Mouse (Mus musculus) embryonic facial prominence, embryonic 15.5 days (tissue): ENCODE results near the gene Vkorc1. TPM values are rescaled to one million over a fixed set of nuclear protein-coding genes. Genes with fewer than 3 reads are reported as not detected.

Experiments
- ATAC-seq: fragments of 200-750 bp; cut with Nextera tagmentation; 2 replicates; pipeline ENCODE4 v1.8.0; 2017; ENCODE audit warnings: low read depth, moderate TSS enrichment; ENCODE audit not compliant: insufficient number of reproducible peaks, low FRiP score, low TSS enrichment
- H3K27ac ChIP-seq: fragments of 300-500 bp; sonication (generic); replicated peaks from 2 replicates; pipeline ENCODE4 v1.5.1; 2015; ENCODE audit warnings: mild to moderate bottlenecking, inconsistent platforms
- H3K27me3 ChIP-seq: fragments of 300-500 bp; sonication (generic); 2 replicates; pipeline ENCODE4 v1.6.1; 2015; ENCODE audit warnings: inconsistent platforms
- H3K36me3 ChIP-seq: fragments of 300-500 bp; sonication (generic); 2 replicates; pipeline ENCODE4 v1.6.1; 2015; ENCODE audit warnings: mild to moderate bottlenecking, inconsistent platforms
- H3K4me1 ChIP-seq: fragments of 300-500 bp; sonication (generic); 2 replicates; pipeline ENCODE4 v1.6.1; 2015; ENCODE audit warnings: inconsistent platforms
- H3K4me2 ChIP-seq: fragments of 300-500 bp; sonication (generic); replicated peaks from 2 replicates; pipeline ENCODE4 v1.6.1; 2015; ENCODE audit warnings: mild to moderate bottlenecking, inconsistent platforms
- H3K4me3 ChIP-seq: fragments of 300-500 bp; sonication (generic); replicated peaks from 2 replicates; pipeline ENCODE4 v1.5.1; 2015; ENCODE audit warnings: mild to moderate bottlenecking, inconsistent platforms
- H3K9ac ChIP-seq: fragments of 300-500 bp; sonication (generic); 2 replicates; pipeline ENCODE4 v1.6.1; 2015; ENCODE audit warnings: inconsistent platforms
- H3K9me3 ChIP-seq: fragments of 300-500 bp; sonication (generic); replicated peaks from 2 replicates; pipeline ENCODE4 v1.6.1; 2016; ENCODE audit warnings: inconsistent platforms
- WGBS: fragments of 180-500 bp; shearing (Covaris S2); methylation state at CpG from one replicate; pipeline ENCODE4 v1.1.7; 2015; 5-methylcytosine and 5-hydroxymethylcytosine counted together
- polyA plus RNA-seq: library from polyadenylated mRNA; unstranded; fragments of >200 nt; fragmentation: Nextera tagmentation; extraction: Ambion mirVana; gene quantifications from 2 replicates; pipeline ENCODE4 v1.2.1, GENCODE M21; 2015

Gene Vkorc1
- polyA plus RNA-seq, 1 experiment from 2014 or later = 234 TPM

GRCm38 (mm10) chr7:127915293-127915692 is 19.9 kb upstream of the Vkorc1 start:
- Histone ChIP-seq H3K4me1 (peaks cover 14% of the 10 kb centered on the region), H3K4me3 (no peak overlapping the region), H3K36me3 (peaks cover 38% of the 10 kb centered on the region), H3K27me3 (no peaks in the 10 kb centered on the region), H3K27ac (no peak overlapping the region), H3K4me2 (no peak overlapping the region), H3K9ac (no peak overlapping the region), H3K9me3 (no peaks in the 10 kb centered on the region)
- ATAC-seq = no peak
- 81% methylated on average over 12 of the region's 12 CpGs for WGBS

- Histone ChIP-seq H3K4me3 (peak overlapping the region; percentile 94), H3K27ac (peak overlapping the region; percentile 92; the same call in 1 of the 2 replicates), H3K27me3 (no peaks in the 10 kb centered on the region), H3K9me3 (no peaks in the 10 kb centered on the region), H3K36me3 (peaks cover 44% of the 10 kb centered on the region), H3K4me2 (peak overlapping the region; percentile 61), H3K4me1 (peaks cover 14% of the 10 kb centered on the region), H3K9ac (peak overlapping the region; percentile 72; the same call in 1 of the 2 replicates)
- no peak for ATAC-seq
- 15% methylated on average over 4 of the region's 4 CpGs for WGBS
Measured at GRCm38 (mm10) chr7:127912938-127913337, 17.5 kb upstream of the Vkorc1 start.

DNA sequence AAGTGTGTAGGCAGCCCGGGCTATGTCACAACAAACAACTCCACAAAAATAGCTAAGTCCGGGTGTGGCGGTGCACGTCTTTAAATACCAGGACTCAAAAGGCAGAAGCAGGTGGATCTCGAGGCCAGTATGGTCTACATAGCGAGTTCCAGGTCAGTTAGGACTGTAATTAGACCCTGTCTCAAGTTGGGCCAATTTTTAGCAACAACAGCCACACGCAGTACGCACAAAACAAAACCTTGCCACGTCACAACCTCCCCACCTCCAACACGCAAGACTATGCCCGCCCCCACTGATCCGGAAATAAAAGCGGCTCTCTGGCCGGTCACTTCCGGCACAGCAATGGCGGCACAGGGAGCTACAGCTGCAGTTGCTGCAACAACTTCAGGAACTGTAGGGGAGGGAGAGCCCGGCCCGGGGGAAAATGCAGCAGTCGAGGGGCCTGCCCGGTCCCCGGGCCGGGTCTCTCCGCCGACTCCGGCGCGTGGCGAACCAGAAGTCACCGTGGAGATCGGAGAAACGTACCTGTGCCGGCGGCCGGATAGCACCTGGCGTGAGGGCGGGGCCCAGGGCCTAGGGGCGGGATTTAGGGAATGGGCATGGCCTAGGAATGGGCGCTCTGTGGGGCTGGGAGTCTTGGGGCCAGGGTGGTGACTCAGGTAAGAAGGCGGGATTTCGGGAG is 16.9 kb upstream of the Vkorc1 start, which contains the start of gene Kat8:
Kat8 (plus strand) TSS at position 327 of the 682 bp plus-strand sequence.
- H3K9ac ChIP-seq = peak within 1 kb of the TSS; percentile 72
- WGBS = 1% methylated on average over 40 of the region's 40 CpGs
- peaks cover 14% of the 10 kb centered on the region for H3K4me1 ChIP-seq
- H3K27me3 ChIP-seq = no peaks in the 10 kb centered on the region
- H3K27ac ChIP-seq = peak within 1 kb of the TSS; percentile 92
- peak; percentile 92 for ATAC-seq
- peaks cover 47% of the 10 kb centered on the region for H3K36me3 ChIP-seq
- peak within 1 kb of the TSS; percentile 61 for H3K4me2 ChIP-seq
- peak within 1 kb of the TSS; percentile 94 for H3K4me3 ChIP-seq
- H3K9me3 ChIP-seq = no peaks in the 10 kb centered on the region

- H3K4me3 ChIP-seq = no peak overlapping the region
- WGBS = 89% methylated on average over 4 of the region's 4 CpGs
- H3K4me1 ChIP-seq = peaks cover 27% of the 10 kb centered on the region
- H3K9ac ChIP-seq = no peak overlapping the region
- H3K27me3 ChIP-seq = no peaks in the 10 kb centered on the region
- H3K36me3 ChIP-seq = peaks cover 44% of the 10 kb centered on the region
- H3K9me3 ChIP-seq = no peaks in the 10 kb centered on the region
- H3K4me2 ChIP-seq = no peak overlapping the region
- ATAC-seq = no peak
- no peak overlapping the region for H3K27ac ChIP-seq
Measured at GRCm38 (mm10) chr7:127908656-127909055, 13.2 kb upstream of the Vkorc1 start.

DNA sequence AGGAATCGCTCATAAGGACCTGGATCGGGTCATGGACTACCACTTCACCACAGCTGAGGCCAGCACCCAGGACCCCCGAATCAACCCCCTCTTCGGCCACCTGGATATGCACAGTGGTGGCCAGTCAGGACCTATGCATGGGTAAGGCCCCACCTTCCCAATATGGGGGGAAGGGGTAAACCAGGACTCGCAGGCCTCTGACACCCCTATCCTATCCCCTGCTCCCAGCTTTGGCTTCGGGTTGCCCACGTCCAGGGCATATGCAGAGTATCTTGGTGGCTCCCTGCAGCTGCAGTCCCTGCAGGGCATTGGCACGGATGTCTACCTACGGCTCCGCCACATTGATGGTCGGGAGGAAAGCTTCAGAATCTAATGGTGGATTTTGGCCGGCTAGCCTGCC is 12.5 kb upstream of the Vkorc1 start:
- no peaks in the 10 kb centered on the region for H3K9me3 ChIP-seq
- H3K27me3 ChIP-seq = no peaks in the 10 kb centered on the region
- no peak overlapping the region for H3K4me3 ChIP-seq
- no peak overlapping the region for H3K4me2 ChIP-seq
- ATAC-seq = no peak
- H3K9ac ChIP-seq = no peak overlapping the region
- WGBS = 96% methylated on average over 12 of the region's 12 CpGs
- H3K27ac ChIP-seq = no peak overlapping the region
- peaks cover 22% of the 10 kb centered on the region for H3K4me1 ChIP-seq
- peaks cover 44% of the 10 kb centered on the region for H3K36me3 ChIP-seq

DNA sequence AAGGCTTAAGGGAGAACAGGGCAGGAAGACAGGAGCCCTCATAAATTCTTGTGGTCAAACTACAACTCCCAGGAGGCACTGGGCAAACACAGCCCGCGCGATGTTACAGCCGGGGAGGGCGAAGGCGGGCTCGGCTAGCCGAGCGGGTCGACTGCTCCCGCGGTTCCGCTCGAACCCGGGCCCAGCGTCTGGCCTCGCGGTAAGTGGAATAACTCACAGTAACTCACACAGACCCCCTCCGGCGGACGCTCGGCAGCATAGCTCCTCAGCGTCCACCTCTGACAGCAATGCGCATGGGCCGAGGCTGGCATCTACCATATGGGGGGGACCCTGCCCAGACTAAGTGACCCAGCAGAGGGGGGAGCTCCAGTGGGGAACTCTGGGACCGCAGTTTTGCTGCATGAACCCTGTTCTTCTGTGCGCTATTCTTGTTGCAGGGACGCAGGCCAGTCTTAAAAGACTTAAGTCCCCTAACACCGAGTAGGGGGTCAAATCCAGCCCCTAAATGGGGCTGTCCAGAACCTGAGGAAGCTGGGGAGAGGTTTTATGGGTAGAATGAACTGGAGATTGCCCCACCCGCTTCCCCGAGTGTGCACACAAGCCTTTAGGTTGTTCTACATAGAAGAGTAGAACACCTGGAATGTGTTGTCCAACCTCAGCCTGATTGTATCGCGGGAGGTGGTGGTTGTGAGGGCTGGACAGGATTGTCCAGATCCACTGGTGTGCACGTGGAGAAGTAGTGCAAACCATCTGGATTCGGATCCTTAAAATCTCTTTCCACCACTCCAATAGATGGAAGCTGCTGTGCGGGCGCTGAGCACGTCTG is 8.8 kb upstream of the Vkorc1 start, which contains the start of gene Bckdk:
Bckdk (plus strand) TSS at position 112 of the 826 bp plus-strand sequence.
- Histone ChIP-seq H3K4me2 (peak within 1 kb of the TSS; percentile 83), H3K27ac (peak within 1 kb of the TSS; percentile 92), H3K36me3 (peaks cover 43% of the 10 kb centered on the region), H3K4me3 (peak within 1 kb of the TSS; percentile 78), H3K27me3 (no peaks in the 10 kb centered on the region), H3K9me3 (no peaks in the 10 kb centered on the region), H3K4me1 (peaks cover 13% of the 10 kb centered on the region), H3K9ac (peak within 1 kb of the TSS; percentile 90)
- peak; percentile 90 for ATAC-seq
- WGBS = 4% methylated on average over 38 of the region's 38 CpGs

DNA sequence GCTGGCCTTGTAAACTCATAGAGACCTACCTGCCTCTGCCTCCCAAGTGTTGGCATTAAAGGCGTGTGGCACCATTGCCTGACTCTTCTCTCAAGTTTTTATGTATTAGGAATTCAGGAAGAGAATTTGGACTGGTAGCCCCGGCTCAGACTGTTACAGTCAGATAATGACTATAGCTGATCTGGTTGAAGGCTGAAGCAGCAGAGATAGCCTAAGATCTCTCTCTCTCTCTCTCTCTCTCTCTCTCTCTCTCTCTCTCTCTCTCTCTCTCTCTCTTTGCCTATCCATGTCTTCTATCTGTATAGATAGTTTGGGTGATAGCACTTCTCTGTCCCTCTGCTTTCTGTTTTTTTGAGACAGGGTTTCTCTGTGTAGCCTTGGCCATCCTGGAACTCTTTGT is 6.4 kb upstream of the Vkorc1 start:
- Histone ChIP-seq H3K36me3 (peaks cover 19% of the 10 kb centered on the region), H3K4me2 (no peak overlapping the region), H3K27ac (no peak overlapping the region), H3K9ac (no peak overlapping the region), H3K9me3 (no peaks in the 10 kb centered on the region), H3K27me3 (no peaks in the 10 kb centered on the region), H3K4me1 (peaks cover 13% of the 10 kb centered on the region), H3K4me3 (no peak overlapping the region)
- ATAC-seq = no peak
- 82% methylated on average over 2 of the region's 2 CpGs for WGBS

- no peak overlapping the region for H3K4me3 ChIP-seq
- 0 out of 2 replicates have a peak, but pooled peaks cover 2% of the 10 kb centered on the region for H3K36me3 ChIP-seq
- H3K27me3 ChIP-seq = no peaks in the 10 kb centered on the region
- H3K4me2 ChIP-seq = no peak overlapping the region
- H3K9me3 ChIP-seq = no peaks in the 10 kb centered on the region
- no peak overlapping the region for H3K27ac ChIP-seq
- H3K4me1 ChIP-seq = peaks cover 10% of the 10 kb centered on the region
- no peak for ATAC-seq
- no peak overlapping the region for H3K9ac ChIP-seq
- WGBS = 35% methylated on average over 7 of the region's 7 CpGs
Measured at GRCm38 (mm10) chr7:127899997-127900396, 4.6 kb upstream of the Vkorc1 start.

GRCm38 (mm10) chr7:127898179-127898956 is 3.0 kb upstream of the Vkorc1 start:
- Histone ChIP-seq H3K27ac (no peak overlapping the region), H3K4me3 (no peak overlapping the region), H3K4me1 (peaks cover 14% of the 10 kb centered on the region), H3K9me3 (no peaks in the 10 kb centered on the region), H3K9ac (no peak overlapping the region), H3K4me2 (no peak overlapping the region), H3K36me3 (peaks cover 1% of the 10 kb centered on the region; the same call in 1 of the 2 replicates), H3K27me3 (no peaks in the 10 kb centered on the region)
- ATAC-seq = no peak
- 32% methylated on average over 10 of the region's 10 CpGs for WGBS

DNA sequence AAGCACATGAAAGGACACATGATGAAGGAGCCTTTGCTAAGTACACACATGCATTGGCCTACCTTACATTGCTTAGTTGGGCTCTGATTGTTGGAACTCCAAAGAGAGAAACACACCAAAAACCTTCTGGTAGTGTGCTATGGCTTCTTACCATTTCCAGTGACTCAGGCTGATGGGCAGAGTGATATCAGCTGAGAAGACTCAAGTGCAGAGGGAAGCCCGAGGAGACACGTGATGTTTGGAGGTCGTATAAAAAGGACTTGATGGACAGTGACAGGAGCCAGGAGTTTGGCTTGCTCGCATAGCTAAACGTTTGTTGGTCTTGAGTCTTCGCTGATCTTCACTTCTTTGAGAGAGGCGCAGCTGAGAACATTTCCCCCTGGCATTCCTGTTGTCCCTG is 2.1 kb upstream of the Vkorc1 start:
- 85% methylated on average over 7 of the region's 7 CpGs for WGBS
- Histone ChIP-seq H3K36me3 (peaks cover 8% of the 10 kb centered on the region; the same call in 1 of the 2 replicates), H3K27me3 (no peaks in the 10 kb centered on the region), H3K4me2 (no peak overlapping the region), H3K27ac (no peak overlapping the region), H3K4me1 (peaks cover 14% of the 10 kb centered on the region), H3K4me3 (no peak overlapping the region), H3K9ac (no peak overlapping the region), H3K9me3 (no peaks in the 10 kb centered on the region)
- ATAC-seq = no peak

GRCm38 (mm10) chr7:127896384-127896783 is 967 bp upstream of the Vkorc1 start:
- peaks cover 14% of the 10 kb centered on the region for H3K4me1 ChIP-seq
- no peak for ATAC-seq
- H3K4me3 ChIP-seq = no peak overlapping the region
- peaks cover 8% of the 10 kb centered on the region; the same call in 1 of the 2 replicates for H3K36me3 ChIP-seq
- H3K27me3 ChIP-seq = no peaks in the 10 kb centered on the region
- 59% methylated on average over 13 of the region's 13 CpGs for WGBS
- no peak overlapping the region for H3K9ac ChIP-seq
- H3K27ac ChIP-seq = no peak overlapping the region
- H3K4me2 ChIP-seq = no peak overlapping the region
- H3K9me3 ChIP-seq = no peaks in the 10 kb centered on the region
